Mouse (Mus musculus) retina, embryonic 14.5 days (tissue): ENCODE measurements around the gene Gm13889.

ENCODE experiments used
- DNase-seq: peaks from one replicate; pipeline ENCODE4 v3.0.0-alpha.2; 2015; ENCODE audit warnings: low spot score

Gm13889 gene

GRCm38 (mm10) chr2:93956908-93957784, at the start of gene Gm13889:
Gm13889 (minus strand) TSS chr2:93957201.
- peak; percentile 73 for DNase-seq

GRCm38 (mm10) chr2:94002331-94002730, 45.3 kb upstream of the Gm13889 start:
- DNase-seq: peak; percentile 94

- no peak for DNase-seq
Measured at GRCm38 (mm10) chr2:94001918-94002317, 44.9 kb upstream of the Gm13889 start.

- DNase-seq: no peak
Measured at GRCm38 (mm10) chr2:94001411-94001810, 44.4 kb upstream of the Gm13889 start.

DNA sequence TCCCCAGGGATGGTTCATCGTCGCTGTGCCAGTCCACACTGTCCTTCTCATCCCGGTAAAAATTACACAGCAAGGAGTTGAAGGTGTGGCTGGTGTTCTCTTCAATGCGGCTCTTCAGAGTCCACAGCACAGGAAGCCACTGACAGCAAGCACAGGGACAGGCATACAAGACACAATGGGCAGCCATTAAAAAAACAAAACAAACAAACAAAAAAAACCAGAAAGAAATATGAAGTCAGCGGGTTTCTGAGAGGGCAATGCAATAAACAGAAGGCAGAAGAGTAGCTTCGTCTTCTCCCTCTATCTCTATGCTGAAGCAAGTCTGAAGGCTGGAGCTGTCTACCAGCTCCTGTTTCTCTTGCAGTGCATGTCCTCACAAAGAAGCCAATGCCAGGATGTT, 39.3 kb upstream of the Gm13889 start, which contains the start of gene Gm27027:
Gene Gm27027, minus strand, starts transcription at position 101 of the 400 bp plus-strand sequence.
- no peak for DNase-seq

DNA sequence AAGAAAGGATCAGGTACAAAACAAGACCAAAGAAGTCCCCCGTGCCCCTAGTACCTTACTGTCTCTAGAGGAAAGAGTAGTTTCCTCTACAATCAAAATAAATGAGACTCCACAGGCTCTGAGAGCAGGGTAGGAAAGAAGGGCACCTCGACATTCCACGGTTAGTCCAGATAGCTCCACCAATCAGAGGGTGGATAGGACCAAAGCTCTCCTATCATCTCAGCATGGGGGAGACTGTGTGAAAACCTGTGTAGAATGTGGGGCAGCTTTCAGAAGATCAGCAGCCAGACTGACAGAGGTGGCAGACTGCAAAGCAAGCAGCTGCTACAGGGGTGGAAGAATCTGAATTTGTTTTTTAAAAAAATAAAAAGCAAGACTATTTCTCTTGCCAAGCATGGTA, 35.8 kb upstream of the Gm13889 start:
- DNase-seq: no peak

- no peak for DNase-seq
Measured at GRCm38 (mm10) chr2:93992259-93992658, 35.3 kb upstream of the Gm13889 start.

DNA sequence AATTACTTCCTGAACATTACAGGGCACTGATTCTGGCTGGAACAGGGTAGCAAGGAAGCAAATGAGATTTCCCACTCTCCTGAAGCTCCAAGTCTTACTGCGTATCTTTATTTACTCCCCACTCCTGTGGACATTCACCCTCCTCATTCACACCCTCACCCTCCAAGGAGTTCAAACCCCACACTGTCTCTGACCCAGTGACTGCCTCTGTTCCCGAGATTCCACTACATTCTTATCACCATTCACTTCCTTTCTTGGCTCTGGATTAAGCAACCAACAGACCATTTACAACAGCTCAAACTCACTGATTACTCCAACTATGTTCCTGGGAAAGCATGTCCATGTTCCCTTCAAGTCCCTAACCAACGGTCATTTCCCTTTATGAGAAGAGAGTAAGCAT, 34.3 kb upstream of the Gm13889 start:
- DNase-seq: no peak

DNA sequence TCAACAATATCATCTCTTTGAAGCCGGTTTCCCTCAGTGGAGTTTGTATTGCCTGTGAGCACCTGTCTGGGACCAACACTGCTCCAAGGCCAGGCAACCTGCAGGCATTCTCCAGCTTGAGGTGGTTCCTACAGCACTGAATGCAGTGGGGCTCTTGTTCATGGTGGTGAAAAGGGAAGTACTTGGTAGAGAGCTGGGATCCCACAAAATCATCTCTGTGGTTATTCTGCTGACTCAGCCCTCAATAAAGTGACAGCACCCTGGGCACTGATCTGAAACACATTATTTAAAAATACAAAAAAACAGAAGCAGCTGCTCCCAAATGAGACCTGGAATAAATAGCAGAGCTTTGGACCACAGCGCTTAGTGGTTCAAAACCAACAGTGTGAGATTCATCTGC, 31.4 kb upstream of the Gm13889 start:
- DNase-seq: no peak

- DNase-seq: no peak
Measured at GRCm38 (mm10) chr2:93982457-93983235, 25.6 kb upstream of the Gm13889 start.

- DNase-seq: no peak
Measured at GRCm38 (mm10) chr2:93979249-93980120, 22.5 kb upstream of the Gm13889 start.

- peak; percentile 71 for DNase-seq
Measured at GRCm38 (mm10) chr2:93976436-93977252, 19.6 kb upstream of the Gm13889 start.

DNA sequence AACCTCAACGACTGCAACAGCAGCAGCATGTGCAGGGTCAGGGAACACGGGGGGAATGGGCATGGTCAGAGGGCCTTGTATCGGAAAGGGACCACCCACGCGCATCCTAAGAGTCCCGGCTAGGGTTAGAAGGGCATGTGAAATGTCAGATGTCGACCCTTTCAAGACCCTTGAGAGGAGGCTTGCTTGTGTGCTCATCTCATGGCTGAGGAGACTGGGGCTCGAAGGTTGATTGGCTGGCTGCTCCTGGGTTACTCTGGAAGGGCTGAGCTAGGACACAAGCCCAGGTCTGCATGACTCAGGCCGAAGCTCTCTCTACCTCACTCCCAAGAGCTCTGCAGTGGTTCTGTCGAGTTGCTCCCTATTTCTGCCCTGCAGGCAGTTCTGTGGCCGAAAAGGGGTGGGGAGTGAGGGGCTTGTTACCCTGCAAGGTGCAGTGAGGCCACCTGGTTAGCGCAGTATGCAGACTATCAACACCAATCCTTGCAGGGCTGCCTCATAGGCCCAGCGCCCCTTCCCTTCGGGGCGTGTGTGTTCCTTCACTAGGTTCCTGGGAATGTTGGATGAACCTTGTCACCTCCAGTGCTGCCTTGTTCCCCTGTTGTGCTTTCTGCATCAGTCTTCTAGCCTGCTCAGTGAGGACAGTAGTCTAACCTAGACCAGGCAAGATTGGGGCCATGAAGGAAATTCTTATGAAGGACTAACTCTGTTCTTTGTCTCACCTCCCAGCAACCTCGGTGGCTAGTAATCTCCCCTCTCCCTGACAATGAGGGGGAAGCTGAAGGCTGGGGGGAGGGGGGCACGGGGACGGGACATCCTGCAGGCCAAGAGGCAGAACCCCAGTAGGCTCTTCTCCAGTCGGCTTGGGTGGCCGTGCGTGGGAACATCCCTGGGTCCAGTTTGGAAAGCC, 18.8 kb upstream of the Gm13889 start:
- DNase-seq: peak; percentile 31

DNA sequence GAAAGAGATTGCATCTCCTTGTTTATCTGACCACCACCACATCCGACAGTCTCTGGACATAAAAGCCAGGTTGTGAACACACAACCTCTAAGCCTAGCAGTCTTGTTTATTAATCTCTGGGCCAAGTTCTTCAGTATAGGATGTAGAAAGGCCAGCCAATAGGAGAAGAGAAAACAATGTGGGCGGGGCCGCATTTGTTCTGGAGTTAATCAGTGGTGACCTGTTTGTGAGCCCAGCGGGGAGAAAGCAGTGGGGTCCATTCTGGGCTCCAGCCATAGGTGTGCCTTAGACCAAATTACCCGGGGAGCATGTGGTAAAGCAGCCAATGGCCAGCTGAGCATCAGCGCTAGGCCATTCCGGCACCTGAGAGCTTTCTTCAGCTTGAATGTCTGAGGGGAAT, 18.0 kb upstream of the Gm13889 start:
- DNase-seq: peak; percentile 37

DNA sequence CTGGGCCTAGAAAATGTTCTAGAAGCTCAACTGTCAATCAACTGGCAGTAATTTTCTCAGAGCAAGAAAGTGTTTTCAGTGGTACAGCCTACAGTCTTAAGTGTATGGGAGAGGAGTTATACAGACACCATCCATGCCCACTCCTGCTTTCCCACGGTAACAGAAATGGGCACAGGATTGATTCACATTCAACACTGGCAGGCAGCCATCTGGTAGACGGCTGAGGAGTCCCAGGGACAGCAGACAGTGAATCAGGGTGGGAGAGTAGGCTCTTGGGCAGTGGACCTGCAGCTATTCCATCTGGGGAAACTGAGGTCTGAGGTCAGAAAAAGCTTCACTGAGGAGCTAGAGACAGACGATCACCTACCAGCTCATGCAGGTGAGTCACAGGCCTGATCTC, 14.6 kb upstream of the Gm13889 start:
- no peak for DNase-seq

DNA sequence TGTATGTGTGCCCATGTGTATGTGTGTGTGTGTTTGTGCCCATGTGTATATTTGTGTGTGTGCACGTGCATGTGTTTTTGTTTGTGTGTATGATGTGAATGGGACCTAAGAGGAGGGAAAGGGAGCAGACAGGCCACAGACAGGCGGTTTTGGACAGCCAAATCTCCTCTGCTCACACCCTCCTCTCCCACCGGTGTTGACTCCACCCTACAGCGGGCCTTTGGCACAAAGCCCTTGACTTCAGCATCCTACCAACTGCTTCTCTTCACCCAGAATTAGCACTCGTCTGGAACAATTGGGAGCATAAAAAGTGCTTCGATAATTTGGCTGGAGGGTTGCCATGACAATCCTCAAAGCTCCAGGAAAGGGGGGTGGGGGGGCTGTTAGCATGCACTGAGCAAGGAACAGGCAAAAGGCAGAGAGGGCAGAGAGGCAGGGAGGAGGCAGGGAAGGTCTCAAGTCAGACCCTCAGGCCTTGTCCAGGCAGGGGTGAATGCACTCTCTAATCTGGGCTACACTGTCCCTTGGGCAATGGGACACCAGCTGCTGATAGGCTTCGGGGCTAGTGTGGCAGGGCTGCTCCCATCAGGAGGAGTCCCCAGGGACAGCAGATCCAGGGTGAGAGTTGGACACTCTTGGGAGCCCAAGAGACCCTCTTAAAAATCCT, 7.6 kb upstream of the Gm13889 start:
- no peak for DNase-seq

- no peak for DNase-seq
Measured at GRCm38 (mm10) chr2:93963802-93964201, 6.8 kb upstream of the Gm13889 start.

GRCm38 (mm10) chr2:93961716-93962115, 4.7 kb upstream of the Gm13889 start:
- no peak for DNase-seq

DNA sequence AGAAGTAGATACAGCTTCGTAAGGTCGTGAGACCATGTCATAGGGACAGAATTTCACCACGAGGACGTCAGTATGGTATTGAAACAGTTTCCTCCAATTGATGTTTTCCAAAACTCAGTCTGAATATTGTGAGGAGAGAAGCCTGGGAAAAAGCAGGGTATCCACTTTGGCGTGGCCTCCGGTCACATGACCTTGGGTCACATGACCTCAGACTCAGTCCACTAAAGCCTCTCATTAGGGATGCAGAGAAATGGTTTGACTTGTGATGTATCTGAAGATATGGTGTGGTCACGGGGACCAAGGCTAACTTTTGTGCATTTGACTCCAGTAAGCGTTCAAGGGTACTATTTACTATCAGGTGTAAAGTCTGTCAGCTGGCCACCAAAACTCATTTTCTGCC, 2.3 kb upstream of the Gm13889 start:
- no peak for DNase-seq

DNA sequence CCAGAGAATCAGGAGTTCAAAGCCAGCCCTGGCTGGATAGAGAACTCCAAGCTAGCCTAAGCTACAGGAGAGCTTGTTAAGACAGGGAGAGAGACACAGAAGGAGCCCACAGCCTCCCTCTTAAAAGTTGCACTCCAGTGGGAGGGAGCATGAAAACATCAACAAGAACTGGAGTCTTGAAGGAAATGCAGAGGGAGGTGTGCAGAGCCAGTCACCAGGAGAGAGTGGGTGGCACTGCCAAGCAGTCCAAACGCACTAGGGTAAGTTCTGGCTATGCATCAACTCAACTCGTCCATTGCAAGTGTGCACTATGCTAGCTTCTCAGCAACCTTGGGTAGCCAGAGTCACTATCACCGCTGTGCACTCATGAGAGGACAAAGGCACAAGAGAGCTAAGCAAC, 1.2 kb upstream of the Gm13889 start:
- DNase-seq: no peak
